Mouse (Mus musculus) hindbrain, embryonic 14.5 days (tissue): ENCODE results near the gene Ifna7. TPM values are rescaled to one million over a fixed set of nuclear protein-coding genes. Genes with fewer than 3 reads are reported as not detected.

Source experiments
- ATAC-seq: fragments of 200-750 bp; cut with Nextera tagmentation; 2 replicates; pipeline ENCODE4 v1.8.0; 2017; ENCODE audit warnings: moderate number of reproducible peaks, mild to moderate bottlenecking, moderate TSS enrichment, moderate library complexity; ENCODE audit not compliant: low FRiP score
- DNase-seq: peaks from one replicate; pipeline ENCODE4 v3.0.0-alpha.2; 2015; ENCODE audit warnings: low spot score
- H3K27ac ChIP-seq: fragments of 300-500 bp; sonication (generic); 2 replicates; pipeline ENCODE4 v1.5.1; 2014; ENCODE audit warnings: mild to moderate bottlenecking, moderate library complexity
- H3K27me3 ChIP-seq: fragments of 300-500 bp; sonication (generic); 2 replicates; pipeline ENCODE4 v1.6.1; 2014; ENCODE audit warnings: mild to moderate bottlenecking, low read length, mixed read lengths; ENCODE audit not compliant: control insufficient read depth, insufficient read depth
- H3K36me3 ChIP-seq: fragments of 300-500 bp; sonication (generic); replicated peaks from 2 replicates; pipeline ENCODE4 v1.6.1; 2014; ENCODE audit not compliant: control insufficient read depth, insufficient read depth
- H3K4me1 ChIP-seq: fragments of 300-500 bp; sonication (generic); replicated peaks from 2 replicates; pipeline ENCODE4 v1.6.1; 2014; ENCODE audit warnings: antibody characterized with exemption, low read length, mixed read lengths; ENCODE audit not compliant: control insufficient read depth, insufficient read depth
- H3K4me2 ChIP-seq: fragments of 300-500 bp; sonication (generic); replicated peaks from 2 replicates; pipeline ENCODE4 v1.6.1; 2014; ENCODE audit warnings: mild to moderate bottlenecking, moderate library complexity
- H3K4me3 ChIP-seq: fragments of 300-500 bp; sonication (generic); replicated peaks from 2 replicates; pipeline ENCODE4 v1.5.1; 2014; ENCODE audit warnings: mild to moderate bottlenecking, low read length
- H3K9ac ChIP-seq: fragments of 300-500 bp; sonication (generic); 2 replicates; pipeline ENCODE4 v1.6.1; 2014
- H3K9me3 ChIP-seq: fragments of 300-500 bp; sonication (generic); 2 replicates; pipeline ENCODE4 v1.6.1; 2016; ENCODE audit warnings: low read length; ENCODE audit not compliant: control insufficient read depth
- WGBS: fragments of 180-500 bp; shearing (Covaris S2); extraction: QIAGEN DNeasy Blood & Tissue Kit; methylation state at CpG from one replicate; pipeline ENCODE4 v1.1.7; 2014; 5-methylcytosine and 5-hydroxymethylcytosine counted together
- polyA plus RNA-seq: library from polyadenylated mRNA; unstranded; fragments of >200 nt; fragmentation: Nextera tagmentation; extraction: Ambion mirVana; gene quantifications from 2 replicates; pipeline ENCODE4 v1.2.1, GENCODE M21; 2014

The Ifna7 gene
- polyA plus RNA-seq, 1 experiment from 2014 or later, result not detected

- H3K4me2 ChIP-seq, result no peak overlapping the region
- no peaks in the 10 kb centered on the region for H3K9me3 ChIP-seq
- DNase-seq, result no peak
- no peaks in the 10 kb centered on the region for H3K36me3 ChIP-seq
- H3K27me3 ChIP-seq, result no peaks in the 10 kb centered on the region
- no peak overlapping the region for H3K4me3 ChIP-seq
- no peak overlapping the region for H3K27ac ChIP-seq
- H3K4me1 ChIP-seq, result 0 out of 2 replicates have a peak, but pooled peaks cover under 1% of the 10 kb centered on the region
- 7% methylated on average over 7 of the region's 7 CpGs for WGBS
- no peak overlapping the region for H3K9ac ChIP-seq
- ATAC-seq, result no peak
Measured at GRCm38 (mm10) chr4:88863309-88863708, 47.3 kb downstream of the Ifna7 start.

- Histone ChIP-seq H3K4me1 (0 out of 2 replicates have a peak, but pooled peaks cover 3% of the 10 kb centered on the region), H3K9me3 (no peaks in the 10 kb centered on the region), H3K27me3 (no peaks in the 10 kb centered on the region), H3K9ac (no peak overlapping the region), H3K4me3 (no peak overlapping the region), H3K4me2 (no peak overlapping the region), H3K36me3 (no peaks in the 10 kb centered on the region), H3K27ac (no peak overlapping the region)
- WGBS, result 72% methylated on average over 9 of the region's 9 CpGs
- no peak for DNase-seq
- ATAC-seq, result no peak
Measured at GRCm38 (mm10) chr4:88864599-88864998, 48.6 kb downstream of the Ifna7 start.

- WGBS, result 60% methylated on average over 6 of the region's 6 CpGs
- ATAC-seq, result no peak
- H3K27me3 ChIP-seq, result no peaks in the 10 kb centered on the region
Measured at GRCm38 (mm10) chr4:88865011-88865569, 49.1 kb downstream of the Ifna7 start.

More at GRCm38 (mm10) chr4:88865011-88865569, 49.1 kb downstream of the Ifna7 start:
- no peaks in the 10 kb centered on the region for H3K36me3 ChIP-seq
- H3K27ac ChIP-seq, result no peak overlapping the region
- 0 out of 2 replicates have a peak, but pooled peaks cover 3% of the 10 kb centered on the region for H3K4me1 ChIP-seq
- DNase-seq, result no peak
- H3K4me2 ChIP-seq, result no peak overlapping the region
- H3K4me3 ChIP-seq, result no peak overlapping the region
- no peak overlapping the region for H3K9ac ChIP-seq
- no peaks in the 10 kb centered on the region for H3K9me3 ChIP-seq

Other genes with a start within 250 kb of the Ifna7 start
- gene Ifna14, start 244.4 kb upstream of the Ifna7 start, polyA plus RNA-seq, result not detected in 2 replicates
- not detected in 2 replicates for gene Ifna9, start 223.8 kb upstream of the Ifna7 start, polyA plus RNA-seq
- gene Ifna12, start 212.9 kb upstream of the Ifna7 start, polyA plus RNA-seq, result not detected in 2 replicates
- gene C87499, start 181.8 kb upstream of the Ifna7 start, polyA plus RNA-seq, result not detected in 2 replicates
- not detected in 2 replicates for gene Ifna13, start 171.8 kb upstream of the Ifna7 start, polyA plus RNA-seq
- not detected in 2 replicates for gene Ifna16, start 139.3 kb upstream of the Ifna7 start, polyA plus RNA-seq
- gene Ifna2, start 132.3 kb upstream of the Ifna7 start, polyA plus RNA-seq, result not detected in 2 replicates
- gene Ifnab, start 124.9 kb upstream of the Ifna7 start, polyA plus RNA-seq, result not detected in 2 replicates
- gene Gm26566, start 94.4 kb upstream of the Ifna7 start, polyA plus RNA-seq, result 2.4 and 3.2 TPM in 2 replicates
- gene Klhl9, start 93.8 kb upstream of the Ifna7 start, polyA plus RNA-seq, result 144 and 155 TPM in 2 replicates
- not detected in 2 replicates for gene Gm13271, start 61.4 kb upstream of the Ifna7 start, polyA plus RNA-seq
- 0.15 TPM in 1 of 2 replicates, not detected in the other for gene Gm13283, start 56.1 kb upstream of the Ifna7 start, polyA plus RNA-seq
- gene Gm13290, start 42.4 kb upstream of the Ifna7 start, polyA plus RNA-seq, result not detected in 2 replicates
- not detected in 2 replicates for gene Gm13289, start 39.3 kb upstream of the Ifna7 start, polyA plus RNA-seq
- gene Gm13272, start 36.4 kb upstream of the Ifna7 start, polyA plus RNA-seq, result not detected in 2 replicates
- not detected in 2 replicates for gene Ifnz, start 34.1 kb upstream of the Ifna7 start, polyA plus RNA-seq
- not detected in 2 replicates for gene Gm13276, start 30.5 kb upstream of the Ifna7 start, polyA plus RNA-seq
- not detected in 2 replicates for gene Gm13277, start 27.6 kb upstream of the Ifna7 start, polyA plus RNA-seq
- gene Gm13278, start 24.7 kb upstream of the Ifna7 start, polyA plus RNA-seq, result not detected in 2 replicates
- gene Gm13275, start 21.7 kb upstream of the Ifna7 start, polyA plus RNA-seq, result not detected in 2 replicates
- not detected in 2 replicates for gene Gm13279, start 18.8 kb upstream of the Ifna7 start, polyA plus RNA-seq
- 0.16 TPM in 1 of 2 replicates, not detected in the other for gene Gm13285, start 16.6 kb upstream of the Ifna7 start, polyA plus RNA-seq
- not detected in 2 replicates for gene Gm13287, start 13.0 kb upstream of the Ifna7 start, polyA plus RNA-seq
- gene Gm13288, start 10.7 kb upstream of the Ifna7 start, polyA plus RNA-seq, result not detected in 2 replicates
- gene Ifna11, start 3.7 kb downstream of the Ifna7 start, polyA plus RNA-seq, result not detected in 2 replicates
- gene Ifna6, start 11.2 kb downstream of the Ifna7 start, polyA plus RNA-seq, result not detected in 2 replicates
- gene Ifna5, start 19.3 kb downstream of the Ifna7 start, polyA plus RNA-seq, result not detected in 2 replicates
- gene Ifna4, start 25.6 kb downstream of the Ifna7 start, polyA plus RNA-seq, result not detected in 2 replicates
- gene Ifna1, start 33.9 kb downstream of the Ifna7 start, polyA plus RNA-seq, result not detected in 2 replicates
- not detected in 2 replicates for gene Ifne, start 64.0 kb downstream of the Ifna7 start, polyA plus RNA-seq